25 mouse cellular contexts compared by ENCODE assay signal in genomic region chr1:13454534-13454933, GRCm38 (mm10).
DNase-seq lines count a peak whose midpoint lies in the region; ATAC-seq and TF ChIP-seq lines count a peak whose summit lies in the region.
"Had no signal": no experiment of that assay in that cellular context is flagged by ENCODE, and none has a peak within 500 bp of the region (broad histone marks: within the 10 kb centered on the region; RNA-seq: fewer than 3 reads in every experiment).

No protein-coding gene starts in this region.

- TF ChIP-seq POLR2A in CH12.LX (IDR thresholded peaks at IDR 0.05; ENCODE audit: low read depth, low read length) = no peak

- no peak overlapping the region for H3K27ac ChIP-seq in CH12.LX (ENCODE audit: insufficient read depth, low read depth)
- no peak overlapping the region for H3K27ac ChIP-seq in forebrain, embryonic 16.5 days (ENCODE audit: low read length)
- H3K27ac ChIP-seq in forebrain, embryonic 11.5 days (ENCODE audit: low read depth, low read length) = no peak overlapping the region
- H3K27ac ChIP-seq: forebrain, embryonic 15.5 days; heart, adult 2 months; heart, embryonic 13.5 days; hindbrain, embryonic 14.5 days; intestine, embryonic 15.5 days; neural tube, embryonic 13.5 days had no signal

- no peaks in the 10 kb centered on the region for H3K79me2 ChIP-seq in CH12.LX (replicated peaks; ENCODE audit: control insufficient read depth, extremely low read depth, insufficient read depth, poor library complexity, severe bottlenecking)

- DNase-seq in CD4-positive helper T cell, adult 2 months (ENCODE audit: low read depth, low spot score) = peak; percentile 6
- peak; percentile 56 for DNase-seq in CH12.LX (ENCODE audit: extremely low read depth)
- DNase-seq in splenic B cell, adult 2 months (ENCODE audit: low read depth, low spot score) = peak; percentile 17
- DNase-seq in cerebellum, adult 9-11 months = no peak
- DNase-seq in forebrain, embryonic 11.5 days (ENCODE audit: low spot score) = no peak
- DNase-seq: adrenal gland, postnatal 25 days; cerebellum, postnatal 25 days; gastrocnemius, postnatal 25 days; heart, adult 2 months; heart, postnatal 36 days; kidney, adult 8-10 months; kidney, postnatal 14 days; lung, adult 18-20 months; midbrain, embryonic 14.5 days; retina, postnatal 1 day; right cerebral cortex, postnatal 25 days; spleen, adult 18-20 months; thymus, postnatal 14 days had no signal

- peak overlapping the region; percentile 6; the same call in 1 of the 2 replicates for H3K4me2 ChIP-seq in CH12.LX (ENCODE audit: insufficient read depth, low read depth, poor library complexity, severe bottlenecking)
- no peak overlapping the region for H3K4me2 ChIP-seq in forebrain, embryonic 16.5 days (ENCODE audit: low read length)
- no peak overlapping the region for H3K4me2 ChIP-seq in forebrain, embryonic 11.5 days (ENCODE audit: low read depth, low read length, severe bottlenecking)
- H3K4me2 ChIP-seq: forebrain, embryonic 15.5 days; heart, embryonic 13.5 days; hindbrain, embryonic 14.5 days; intestine, embryonic 15.5 days; neural tube, embryonic 13.5 days had no signal

- in situ Hi-C loops in CH12.LX (cut with MboI; ENCODE audit: low pct_ligation_motif_present, low pct_unique_long_range_greater_than_20kb, low sequenced_read_pairs) = no loop called here

- no peak for TF ChIP-seq RAD21 in CH12.LX (IDR thresholded peaks at IDR 0.05; ENCODE audit: low read depth, low read length)

- TF ChIP-seq CTCF in CH12.LX (conservative IDR thresholded peaks at IDR 0.05 in 1 of 2, IDR thresholded peaks at IDR 0.05 in 1 of 2; ENCODE audit: low read depth in 2 of 2, low read length in 2 of 2) = no peak

- dilution Hi-C loops in CH12.LX (cut with MboI; ENCODE audit: extremely low pct_ligation_motif_present, extremely low pct_unique_long_range_greater_than_20kb, low sequenced_read_pairs) = no loop called here

- H3K36me3 ChIP-seq in CH12.LX (replicated peaks in 1 of 2; ENCODE audit: control insufficient read depth in 1 of 2, insufficient read depth in 1 of 2, low read length in 1 of 2) = no peaks in the 10 kb centered on the region
- H3K36me3 ChIP-seq in splenic B cell, adult 2 months (ENCODE audit: control insufficient read depth, insufficient read depth, low read length, poor library complexity, severe bottlenecking) = no peaks in the 10 kb centered on the region
- no peaks in the 10 kb centered on the region for H3K36me3 ChIP-seq in forebrain, embryonic 16.5 days (ENCODE audit: control insufficient read depth, insufficient read depth)
- no peaks in the 10 kb centered on the region for H3K36me3 ChIP-seq in forebrain, embryonic 11.5 days (ENCODE audit: control insufficient read depth, insufficient read depth, low read length)
- H3K36me3 ChIP-seq: forebrain, embryonic 15.5 days; heart, embryonic 13.5 days; intestine, embryonic 15.5 days; neural tube, embryonic 13.5 days had no signal

- H3K27me3 ChIP-seq in CH12.LX (replicated peaks) = no peaks in the 10 kb centered on the region
- H3K27me3 ChIP-seq in splenic B cell, adult 2 months (ENCODE audit: control insufficient read depth, insufficient read depth, low read length, poor library complexity, severe bottlenecking) = no peaks in the 10 kb centered on the region
- no peaks in the 10 kb centered on the region for H3K27me3 ChIP-seq in forebrain, embryonic 16.5 days (replicated peaks; ENCODE audit: control insufficient read depth, insufficient read depth, low read length)
- H3K27me3 ChIP-seq in forebrain, embryonic 11.5 days (ENCODE audit: control insufficient read depth, insufficient read depth, low read length) = no peaks in the 10 kb centered on the region
- H3K27me3 ChIP-seq: forebrain, embryonic 15.5 days; heart, embryonic 13.5 days; intestine, embryonic 15.5 days; neural tube, embryonic 13.5 days had no signal

- peaks cover 6% of the 10 kb centered on the region for H3K9me3 ChIP-seq in CH12.LX (replicated peaks; ENCODE audit: low read length)
- H3K9me3 ChIP-seq in forebrain, embryonic 16.5 days (ENCODE audit: control insufficient read depth, low read length) = no peaks in the 10 kb centered on the region
- no peaks in the 10 kb centered on the region for H3K9me3 ChIP-seq in forebrain, embryonic 11.5 days (ENCODE audit: control insufficient read depth, low read length)
- H3K9me3 ChIP-seq: forebrain, embryonic 15.5 days; heart, embryonic 13.5 days; intestine, embryonic 15.5 days; neural tube, embryonic 13.5 days had no signal

- WGBS in forebrain, embryonic 16.5 days = 97% methylated on average over 2 of the region's 2 CpGs
- 85% methylated on average over 2 of the region's 2 CpGs for WGBS in forebrain, embryonic 11.5 days

- H3K4me3 ChIP-seq in CH12.LX (replicated peaks in 1 of 3; ENCODE audit: low read depth in 2 of 3, low read length in 2 of 3, poor library complexity in 1 of 3) = no peak overlapping the region
- no peak overlapping the region for H3K4me3 ChIP-seq in forebrain, embryonic 16.5 days (replicated peaks; ENCODE audit: low read length)
- H3K4me3 ChIP-seq in forebrain, embryonic 11.5 days (ENCODE audit: low read depth, low read length) = no peak overlapping the region
- H3K4me3 ChIP-seq: forebrain, embryonic 15.5 days; heart, adult 2 months; heart, embryonic 13.5 days; intestine, embryonic 15.5 days; neural tube, embryonic 13.5 days had no signal

- H3K4me1 ChIP-seq in CH12.LX (ENCODE audit: control insufficient read depth in 1 of 2, insufficient read depth in 2 of 2) = peaks cover 5 to 12% of the 10 kb centered on the region in 2 experiments; a peak in 2 of 4 replicates
- H3K4me1 ChIP-seq in forebrain, embryonic 16.5 days (replicated peaks; ENCODE audit: control insufficient read depth, insufficient read depth, low read length) = no peaks in the 10 kb centered on the region
- H3K4me1 ChIP-seq in forebrain, embryonic 11.5 days (replicated peaks; ENCODE audit: control insufficient read depth, insufficient read depth, low read length) = no peaks in the 10 kb centered on the region
- H3K4me1 ChIP-seq: forebrain, embryonic 15.5 days; heart, embryonic 13.5 days; intestine, embryonic 15.5 days; neural tube, embryonic 13.5 days had no signal

- TF ChIP-seq EP300 in CH12.LX (IDR thresholded peaks at IDR 0.05; ENCODE audit: low read length) = peak; percentile 36; the same call in 1 of the 2 replicates

- peak; percentile 61 for ATAC-seq in granulocyte monocyte progenitor cell, adult 5-6 weeks (replicated peaks; ENCODE audit: poor library complexity, severe bottlenecking)
- ATAC-seq in forebrain, embryonic 16.5 days = no peak
- ATAC-seq in forebrain, embryonic 11.5 days (replicated peaks; ENCODE audit: low FRiP score) = no peak
- ATAC-seq: forebrain, embryonic 15.5 days; intestine, embryonic 15.5 days had no signal

- H3K9ac ChIP-seq in CH12.LX (ENCODE audit: insufficient read depth, low read depth) = no peak overlapping the region
- no peak overlapping the region for H3K9ac ChIP-seq in forebrain, embryonic 16.5 days (replicated peaks; ENCODE audit: low read depth, low read length)
- H3K9ac ChIP-seq in forebrain, embryonic 11.5 days (ENCODE audit: low read length) = no peak overlapping the region
- H3K9ac ChIP-seq: forebrain, embryonic 15.5 days; heart, embryonic 13.5 days; hindbrain, embryonic 14.5 days; intestine, embryonic 15.5 days; neural tube, embryonic 13.5 days had no signal

TF ChIP-seq in CH12.LX, 34 proteins besides CTCF, POLR2A, EP300 and RAD21:
- TF ChIP-seq NELFE (IDR thresholded peaks at IDR 0.05; ENCODE audit: low read depth, low read length) (no peak), ZMIZ1 (IDR thresholded peaks at IDR 0.05; ENCODE audit: low read depth, low read length) (no peak), JUND (conservative IDR thresholded peaks at IDR 0.05; ENCODE audit: low read depth, low read length) (no peak), TCF12 (IDR thresholded peaks at IDR 0.05; ENCODE audit: low read depth, low read length) (no peak)

Comparison
In these comparisons a context has a peak if more than half of its experiments do, and no peak if none do; other contexts are left out.
1. DNase-seq: peak in CD4-positive helper T cell, adult 2 months (single experiment), CH12.LX (single experiment) and splenic B cell, adult 2 months (single experiment); none in cerebellum, adult 9-11 months (single experiment) and forebrain, embryonic 11.5 days (single experiment).